In the genomic region with DNA sequence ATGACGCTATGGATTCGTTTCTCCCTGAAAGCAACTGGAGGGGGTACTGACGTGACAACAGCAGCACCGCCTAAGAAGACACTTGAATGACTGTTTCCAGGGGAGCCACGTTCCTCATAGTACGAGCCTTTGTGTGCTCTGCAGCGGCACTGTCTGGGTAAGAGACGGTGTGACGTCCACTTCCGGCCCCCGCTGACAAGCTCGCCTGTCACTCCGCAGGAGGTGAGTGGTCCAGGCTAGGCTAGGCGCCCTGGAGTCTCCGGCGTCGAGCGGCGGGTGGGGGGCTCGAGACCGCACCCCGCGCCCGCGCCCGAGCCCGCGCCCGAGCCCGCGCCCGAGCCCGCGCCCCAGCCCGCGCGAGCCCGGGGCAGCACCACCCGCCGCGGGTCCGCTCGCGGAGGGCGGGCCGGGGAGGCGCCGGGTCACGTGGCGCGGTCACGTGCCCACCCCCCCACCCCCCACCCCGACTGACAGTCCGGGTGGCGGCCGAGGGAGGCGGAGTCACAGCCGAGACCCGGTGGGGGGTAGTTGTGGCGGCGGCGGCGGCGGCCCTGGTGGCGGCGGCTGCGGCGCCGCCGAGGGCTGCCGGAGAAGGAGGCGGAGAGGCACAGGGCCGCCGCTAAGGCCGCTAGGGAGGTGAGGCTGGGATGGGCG, we compare ENCODE assay signal across 8 mouse cellular contexts. TPM values are rescaled to one million over a fixed set of nuclear protein-coding genes. Genes with fewer than 3 reads are reported as not detected.
A peak's percentile ranks its signal among the peaks of the same experiment; 100 is the strongest.
DNase-seq lines count a peak whose midpoint lies in the region; ATAC-seq and TF ChIP-seq lines count a peak whose summit lies in the region.

A gene (plus strand): TSS at position 77 of the 654 bp plus-strand sequence.

- DNase-seq in B cell, adult 2 months, result peak; percentile 88
- DNase-seq in brain, adult 2 months (ENCODE audit: low read depth, low spot score), result peak; percentile 96
- peak; percentile 95 for DNase-seq in heart, embryonic 10.5 days (ENCODE audit: low spot score)
- DNase-seq in limb, embryonic 14.5 days (ENCODE audit: low spot score), result peak; percentile 81
- DNase-seq in spleen, adult 2 months (ENCODE audit: low read depth in 1 of 2, low spot score in 2 of 2), result peak; percentile 79

- TF ChIP-seq CTCF in embryonic fibroblast, embryonic 13.5 days (IDR thresholded peaks at IDR 0.05; ENCODE audit: borderline replicate concordance, insufficient read depth, low read length), result no peak
- no peak for TF ChIP-seq CTCF in spleen, adult 2 months (IDR thresholded peaks at IDR 0.05; ENCODE audit: extremely low read depth, insufficient read depth, insufficient read length, insufficient replicate concordance)

- no peaks in the 10 kb centered on the region for H3K9me3 ChIP-seq in heart, embryonic 10.5 days
- no peaks in the 10 kb centered on the region for H3K9me3 ChIP-seq in kidney, embryonic 14.5 days (ENCODE audit: control insufficient read depth, low read length)
- H3K9me3 ChIP-seq in limb, embryonic 14.5 days (ENCODE audit: control insufficient read depth, low read length), result no peaks in the 10 kb centered on the region
- no peaks in the 10 kb centered on the region for H3K9me3 ChIP-seq in midbrain, embryonic 16.5 days (replicated peaks; ENCODE audit: control insufficient read depth, low read length, poor library complexity, severe bottlenecking)

- under 1% methylated on average over 63 of the region's 76 CpGs for WGBS in heart, embryonic 10.5 days
- WGBS in kidney, embryonic 14.5 days, result 0% methylated on average over 24 of the region's 76 CpGs
- 0% methylated on average over 15 of the region's 76 CpGs for WGBS in limb, embryonic 14.5 days
- 1% methylated on average over 34 of the region's 76 CpGs for WGBS in midbrain, embryonic 16.5 days
- under 1% methylated on average over 50 of the region's 76 CpGs for WGBS in spleen, adult 2 months

- H3K36me3 ChIP-seq in heart, embryonic 10.5 days, result 0 out of 2 replicates have a peak, but pooled peaks cover 2% of the 10 kb centered on the region
- peaks cover 6% of the 10 kb centered on the region; the same call in 1 of the 2 replicates for H3K36me3 ChIP-seq in kidney, embryonic 14.5 days (ENCODE audit: control insufficient read depth, insufficient read depth, low read length)
- H3K36me3 ChIP-seq in limb, embryonic 14.5 days (ENCODE audit: control insufficient read depth, insufficient read depth, low read length), result peaks cover 5% of the 10 kb centered on the region; the same call in 1 of the 2 replicates
- H3K36me3 ChIP-seq in midbrain, embryonic 16.5 days (ENCODE audit: control insufficient read depth, insufficient read depth, low read length), result no peaks in the 10 kb centered on the region
- no peaks in the 10 kb centered on the region for H3K36me3 ChIP-seq in spleen, adult 2 months (ENCODE audit: control insufficient read depth, insufficient read depth, low read length)

- peak; percentile 97 for ATAC-seq in kidney, embryonic 14.5 days (ENCODE audit: low FRiP score, low TSS enrichment)
- peak; percentile 95 for ATAC-seq in limb, embryonic 14.5 days (ENCODE audit: low FRiP score, low read depth)
- peak; percentile 98 for ATAC-seq in midbrain, embryonic 16.5 days

- H3K4me1 ChIP-seq in embryonic fibroblast, embryonic 13.5 days (ENCODE audit: control insufficient read depth, insufficient read depth, low read length), result peaks cover 6% of the 10 kb centered on the region
- peaks cover 25% of the 10 kb centered on the region for H3K4me1 ChIP-seq in heart, embryonic 10.5 days
- peaks cover 20% of the 10 kb centered on the region; the same call in 1 of the 2 replicates for H3K4me1 ChIP-seq in kidney, embryonic 14.5 days (ENCODE audit: control insufficient read depth, insufficient read depth, low read length)
- H3K4me1 ChIP-seq in limb, embryonic 14.5 days (ENCODE audit: control insufficient read depth, insufficient read depth, low read length), result peaks cover 14% of the 10 kb centered on the region
- H3K4me1 ChIP-seq in midbrain, embryonic 16.5 days (ENCODE audit: control insufficient read depth, insufficient read depth, low read length), result peaks cover 26% of the 10 kb centered on the region
- H3K4me1 ChIP-seq in spleen, adult 2 months (ENCODE audit: control insufficient read depth, insufficient read depth, insufficient read length), result no peaks in the 10 kb centered on the region; the same call in 1 of the 2 replicates

- no peaks in the 10 kb centered on the region for H3K27me3 ChIP-seq in heart, embryonic 10.5 days (ENCODE audit: insufficient read depth, poor library complexity, severe bottlenecking)
- H3K27me3 ChIP-seq in kidney, embryonic 14.5 days (ENCODE audit: control insufficient read depth, insufficient read depth, low read length), result peaks cover 4% of the 10 kb centered on the region; the same call in 1 of the 2 replicates
- no peaks in the 10 kb centered on the region for H3K27me3 ChIP-seq in limb, embryonic 14.5 days (ENCODE audit: control insufficient read depth, insufficient read depth, low read length)
- H3K27me3 ChIP-seq in midbrain, embryonic 16.5 days (ENCODE audit: control insufficient read depth, insufficient read depth, low read depth, low read length), result no peaks in the 10 kb centered on the region
- H3K27me3 ChIP-seq in spleen, adult 2 months (ENCODE audit: control insufficient read depth, insufficient read depth, low read length), result no peaks in the 10 kb centered on the region; the same call in 1 of the 2 replicates

- H3K4me2 ChIP-seq in kidney, embryonic 14.5 days (replicated peaks; ENCODE audit: low read depth, low read length), result peak within 1 kb of the TSS; percentile 77
- H3K4me2 ChIP-seq in limb, embryonic 14.5 days (replicated peaks; ENCODE audit: low read depth, low read length, severe bottlenecking), result peak within 1 kb of the TSS; percentile 73
- H3K4me2 ChIP-seq in midbrain, embryonic 16.5 days (ENCODE audit: low read length), result peak within 1 kb of the TSS; percentile 96

- H3K27ac ChIP-seq in embryonic fibroblast, embryonic 13.5 days (ENCODE audit: insufficient read depth, low read length), result peak within 1 kb of the TSS; percentile 80
- peak within 1 kb of the TSS; percentile 98 for H3K27ac ChIP-seq in heart, embryonic 10.5 days
- peak within 1 kb of the TSS; percentile 83 for H3K27ac ChIP-seq in kidney, embryonic 14.5 days (ENCODE audit: low read depth, low read length)
- peak within 1 kb of the TSS; percentile 96 for H3K27ac ChIP-seq in limb, embryonic 14.5 days (replicated peaks; ENCODE audit: low read depth, low read length)
- peak within 1 kb of the TSS; percentile 99 for H3K27ac ChIP-seq in midbrain, embryonic 16.5 days (ENCODE audit: low read length)
- H3K27ac ChIP-seq in spleen, adult 2 months (ENCODE audit: insufficient read depth, low read length), result peak within 1 kb of the TSS; percentile 89

- peak; percentile 87 for TF ChIP-seq POLR2A in embryonic fibroblast, embryonic 13.5 days (IDR thresholded peaks at IDR 0.05; ENCODE audit: low read depth, low read length)
- peak; percentile 77; the same call in 1 of the 2 replicates for TF ChIP-seq POLR2A in limb, embryonic 14.5 days (IDR thresholded peaks at IDR 0.05; ENCODE audit: borderline replicate concordance, extremely low read depth, insufficient read depth, insufficient read length)
- TF ChIP-seq POLR2A in spleen, adult 2 months (IDR thresholded peaks at IDR 0.05; ENCODE audit: low read depth, low read length), result peak; percentile 27; the same call in 1 of the 2 replicates

- peak within 1 kb of the TSS; percentile 97 for H3K9ac ChIP-seq in kidney, embryonic 14.5 days (ENCODE audit: low read depth, low read length)
- H3K9ac ChIP-seq in limb, embryonic 14.5 days (ENCODE audit: low read depth, low read length, severe bottlenecking), result peak within 1 kb of the TSS; percentile 97
- H3K9ac ChIP-seq in midbrain, embryonic 16.5 days (ENCODE audit: low read depth, low read length), result peak within 1 kb of the TSS; percentile 96

- H3K4me3 ChIP-seq in embryonic fibroblast, embryonic 13.5 days (ENCODE audit: insufficient read depth, low read length), result peak within 1 kb of the TSS; percentile 98
- H3K4me3 ChIP-seq in heart, embryonic 10.5 days, result peak within 1 kb of the TSS; percentile 92
- H3K4me3 ChIP-seq in kidney, embryonic 14.5 days (ENCODE audit: low read length), result peak within 1 kb of the TSS; percentile 82
- H3K4me3 ChIP-seq in limb, embryonic 14.5 days (replicated peaks; ENCODE audit: low read length), result peak within 1 kb of the TSS; percentile 64
- H3K4me3 ChIP-seq in midbrain, embryonic 16.5 days (ENCODE audit: low read depth, low read length), result peak within 1 kb of the TSS; percentile 93
- H3K4me3 ChIP-seq in spleen, adult 2 months (ENCODE audit: extremely low read depth, insufficient read depth, insufficient read length), result peak within 1 kb of the TSS; percentile 68

RNA-seq across cellular contexts. Expression of the gene that starts here (rescaled TPM):
- 164 and 243 TPM in 2 replicates for polyA plus RNA-seq in embryonic fibroblast, embryonic 13.5 days (2011; ENCODE audit: insufficient read length, low read depth, missing spikeins)
- polyA plus RNA-seq in heart, embryonic 10.5 days (2016; fragmentation: Nextera tagmentation; extraction: Ambion mirVana), result 81.8 and 97.4 TPM in 2 replicates
- polyA plus RNA-seq in kidney, embryonic 14.5 days (2014; fragmentation: Nextera tagmentation; extraction: Ambion mirVana), result 73.7 and 86.4 TPM in 2 replicates
- polyA plus RNA-seq in limb, embryonic 14.5 days (2012; rRNA removed), result 55.0 and 66.1 TPM in 2 replicates
- 92.0 and 96.8 TPM in 2 replicates for polyA plus RNA-seq in limb, embryonic 14.5 days (2014; fragmentation: Nextera tagmentation; extraction: Ambion mirVana)
- 115 and 142 TPM in 2 replicates for polyA plus RNA-seq in midbrain, embryonic 16.5 days (2015; fragmentation: Nextera tagmentation; extraction: Ambion mirVana)
- polyA plus RNA-seq in spleen, adult 2 months (2012; rRNA removed), result 23.4 and 26.8 TPM in 2 replicates

Comparison
In these comparisons a context has a peak if more than half of its experiments do, and no peak if none do; other contexts are left out.
1. Peak in every context shown above with its lines: DNase-seq, ATAC-seq, H3K4me3 ChIP-seq and H3K27ac ChIP-seq.
2. POLR2A ChIP-seq: peak in every context shown above with its lines; median percentile 87 in embryonic fibroblast, embryonic 13.5 days; 77 in limb, embryonic 14.5 days; 27 in spleen, adult 2 months.